Mouse (Mus musculus): ENCODE data around the gene Lztr1.
"Not testable (repeated sequence)": the region's sequence is repeated elsewhere in the genome, so short reads cannot be mapped to it uniquely, and the experiment has no call there.

The Lztr1 gene

DNA sequence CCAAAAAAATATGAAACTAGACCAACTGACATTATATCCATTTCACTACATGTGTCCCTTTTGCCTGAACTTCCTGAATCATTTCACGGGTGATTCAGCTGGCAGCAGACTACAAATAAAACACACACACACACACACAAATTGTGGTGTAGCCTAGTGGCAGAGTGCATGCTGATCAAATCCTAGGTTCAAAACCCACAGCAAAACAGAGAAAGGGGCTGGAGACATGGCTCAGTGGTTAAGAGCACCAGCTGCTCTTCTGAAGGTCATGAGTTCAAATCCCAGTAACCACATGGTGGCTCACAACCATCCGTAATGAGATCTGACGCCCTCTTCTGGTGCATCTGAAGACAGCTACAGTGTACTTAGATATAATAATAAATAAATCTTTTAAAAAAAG is 457 bp upstream of the Lztr1 start:
- DNase-seq: not testable (repeated sequence)

- no peak for DNase-seq
Measured at GRCm38 (mm10) chr16:17509240-17509597, 731 bp downstream of the Lztr1 start.

- no peak for DNase-seq
Measured at GRCm38 (mm10) chr16:17510143-17510542, 1.7 kb downstream of the Lztr1 start.

DNA sequence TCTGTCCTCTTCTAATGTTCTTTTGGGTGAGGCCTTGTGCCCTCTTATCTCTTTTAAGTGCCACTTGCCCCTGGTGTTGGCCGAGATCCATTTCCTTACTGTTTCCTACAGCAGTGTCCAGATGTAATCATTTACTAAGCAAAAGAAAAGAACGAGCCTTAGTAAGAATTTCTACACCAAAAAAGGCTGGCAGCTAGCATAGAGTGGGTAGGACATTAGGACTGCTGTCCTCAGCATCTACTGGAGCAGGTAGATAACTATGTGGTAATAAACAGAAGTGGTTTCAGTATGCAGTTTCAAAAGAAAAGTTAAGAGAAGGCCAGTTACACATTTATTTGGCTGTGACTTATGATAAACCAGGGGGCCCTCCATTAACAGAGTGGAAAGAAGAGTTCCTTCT is 2.2 kb downstream of the Lztr1 start:
- no peak for DNase-seq

GRCm38 (mm10) chr16:17511431-17511830 is 2.9 kb downstream of the Lztr1 start:
- DNase-seq: no peak

DNA sequence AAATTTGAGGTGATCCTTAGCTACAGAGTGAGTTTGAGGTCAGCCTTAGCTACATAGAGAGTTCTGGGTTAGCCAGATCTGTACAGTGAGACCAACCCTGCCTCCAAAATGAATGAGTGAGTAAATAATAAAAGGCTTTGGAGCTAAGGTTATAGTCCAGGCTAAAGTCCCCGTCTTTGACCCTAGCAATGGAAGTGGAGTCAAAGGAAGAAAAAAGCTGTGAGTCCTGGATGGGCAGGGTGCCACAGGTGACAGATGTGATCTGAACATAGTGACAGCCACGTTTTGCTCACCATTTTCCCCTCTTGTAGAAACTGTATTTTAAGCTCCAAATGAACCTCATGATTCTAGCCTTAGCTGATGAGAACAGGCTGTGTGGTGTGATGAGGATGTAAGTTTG is 10.4 kb downstream of the Lztr1 start:
- no peak for DNase-seq

DNA sequence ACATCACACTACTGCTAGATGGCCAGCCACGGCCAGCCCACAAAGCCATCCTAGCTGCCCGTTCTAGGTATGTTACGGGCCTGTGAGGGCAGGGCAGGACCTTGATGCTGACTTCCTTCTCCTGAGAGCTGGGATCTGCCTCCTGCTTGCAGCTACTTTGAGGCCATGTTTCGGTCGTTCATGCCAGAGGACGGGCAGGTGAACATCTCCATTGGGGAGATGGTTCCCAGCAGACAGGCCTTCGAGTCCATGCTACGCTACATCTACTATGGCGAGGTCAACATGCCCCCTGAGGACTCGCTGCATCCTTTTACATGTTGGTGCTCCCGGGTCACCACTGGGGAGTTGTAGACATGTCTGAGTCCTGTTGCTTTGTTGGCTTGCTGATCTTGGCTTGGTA is 15.7 kb downstream of the Lztr1 start:
- no peak for DNase-seq

DNA sequence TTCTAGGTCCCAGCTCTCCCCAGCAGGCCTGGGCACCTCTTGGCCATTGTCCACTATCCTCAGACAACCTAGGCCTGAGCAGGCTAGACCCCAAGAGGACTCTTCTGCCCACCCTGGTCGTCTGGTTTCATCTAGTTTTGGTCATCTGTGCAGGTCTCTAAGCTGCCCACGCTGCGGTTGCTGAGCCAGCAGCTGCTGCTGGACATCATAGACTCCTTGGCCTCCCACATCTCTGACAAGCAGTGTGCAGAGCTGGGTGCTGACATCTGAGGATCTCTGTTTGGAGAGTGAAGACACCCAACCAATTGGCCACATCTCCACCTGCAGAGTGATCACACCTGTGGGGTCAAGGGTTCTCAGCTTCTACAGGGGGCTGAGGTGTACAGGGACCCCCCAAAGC is 17.0 kb downstream of the Lztr1 start:
- DNase-seq: no peak

GRCm38 (mm10) chr16:17526223-17526622 is 17.7 kb downstream of the Lztr1 start:
- DNase-seq: peak in 1 of 2 experiments; percentile 47

- DNase-seq: no peak
Measured at GRCm38 (mm10) chr16:17527606-17528005, 19.1 kb downstream of the Lztr1 start.

DNA sequence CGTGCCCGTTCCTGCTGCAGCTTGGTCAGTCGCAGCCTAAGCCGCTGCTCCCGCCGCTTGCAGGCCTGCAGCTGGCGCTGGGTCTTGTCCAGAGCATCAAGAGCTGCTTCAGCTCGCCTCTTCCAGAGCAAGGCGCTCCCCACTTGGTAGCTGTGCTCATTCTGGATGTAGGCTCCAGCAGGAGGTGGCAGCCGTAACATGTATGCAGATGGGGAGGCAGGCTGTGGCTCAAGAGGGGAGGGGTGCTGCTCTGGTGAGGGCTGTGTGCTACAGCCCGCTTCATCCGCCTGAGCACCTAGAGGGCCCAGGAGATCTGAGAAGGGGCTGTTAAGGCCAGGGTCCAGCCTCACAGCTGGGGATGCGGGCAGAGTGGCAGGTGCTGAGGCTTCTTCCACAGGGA is 19.8 kb downstream of the Lztr1 start:
- no peak for DNase-seq

DNA sequence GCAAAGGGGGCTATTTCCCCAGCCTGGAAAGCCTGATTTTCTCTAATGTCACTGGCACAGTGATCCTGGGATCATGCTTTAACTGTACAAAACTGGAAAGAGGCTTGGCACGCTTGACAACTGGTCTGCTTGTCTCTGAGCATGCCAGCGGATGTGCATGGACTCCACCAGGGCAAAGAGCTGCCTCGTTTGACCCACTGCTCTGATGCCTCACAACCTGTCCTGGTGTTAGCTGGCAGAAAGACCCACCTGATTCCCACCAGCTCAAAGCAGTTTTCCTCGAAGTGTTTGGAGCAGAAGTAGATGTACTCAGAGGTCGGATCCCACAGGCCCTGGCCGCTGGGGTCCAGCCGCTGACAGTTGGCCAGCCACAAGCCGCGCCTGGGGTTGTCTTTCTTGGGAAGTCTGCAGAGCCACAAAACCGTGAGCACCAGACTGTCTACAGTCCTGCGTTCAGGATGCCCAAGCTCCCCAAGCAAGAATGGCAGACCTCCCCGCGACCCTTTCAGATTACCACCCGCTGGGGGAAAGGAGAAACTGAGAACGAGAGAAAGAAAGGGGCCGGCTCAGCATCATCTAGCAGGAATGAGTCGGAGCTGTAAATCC is 21.6 kb downstream of the Lztr1 start:
- DNase-seq: peak; percentile 37 to 55

GRCm38 (mm10) chr16:17530640-17531288 is 22.3 kb downstream of the Lztr1 start, which contains the start of gene Thap7:
TSS of gene Thap7 (minus strand) at chr16:17531136.
- DNase-seq: peak; percentile 97 to 99

DNA sequence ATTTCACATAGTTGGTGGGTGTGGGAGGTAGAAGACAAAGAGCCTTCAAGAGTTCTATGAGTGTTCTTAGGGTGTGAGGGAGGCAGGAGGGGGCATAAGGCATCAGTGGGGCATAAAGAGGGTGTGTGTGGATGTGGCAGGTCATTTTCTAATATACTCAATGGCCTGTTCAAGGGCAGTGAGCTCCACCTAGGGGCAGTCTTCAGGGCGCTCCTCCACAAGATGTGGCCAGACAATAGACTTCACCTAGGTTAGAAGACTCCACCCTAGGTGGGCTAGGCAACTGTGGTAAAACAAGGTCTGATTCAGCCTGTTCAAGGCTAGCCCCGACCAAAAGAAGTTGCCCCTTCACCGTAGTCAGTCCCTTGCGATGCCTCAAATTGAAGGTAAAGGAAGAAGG is 23.8 kb downstream of the Lztr1 start:
- peak; percentile 49 to 65 for DNase-seq

GRCm38 (mm10) chr16:17532676-17533329 is 24.3 kb downstream of the Lztr1 start:
- no peak for DNase-seq

- DNase-seq: no peak
Measured at GRCm38 (mm10) chr16:17536584-17536983, 28.1 kb downstream of the Lztr1 start.

- DNase-seq: no peak
Measured at GRCm38 (mm10) chr16:17542632-17543031, 34.1 kb downstream of the Lztr1 start.

DNA sequence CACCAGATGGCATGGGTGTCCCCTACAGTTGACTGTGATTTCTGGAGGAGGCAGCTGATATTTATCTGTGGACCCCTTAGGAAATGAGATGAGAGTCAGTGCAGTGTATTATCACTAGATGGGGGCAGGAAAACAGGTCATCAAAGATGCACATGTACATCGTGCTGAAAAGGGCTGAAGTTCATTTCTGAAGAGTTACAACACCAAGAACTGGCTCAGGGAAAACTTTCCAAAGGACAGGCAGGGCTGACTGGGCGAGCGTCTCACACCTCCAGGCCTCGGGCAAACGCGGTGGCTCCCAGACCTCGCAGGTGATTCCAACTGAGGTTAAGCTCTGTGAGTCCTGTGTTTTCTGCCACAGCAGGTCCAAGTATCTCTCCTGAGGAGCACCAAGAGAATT is 44.3 kb downstream of the Lztr1 start:
- no peak for DNase-seq

DNA sequence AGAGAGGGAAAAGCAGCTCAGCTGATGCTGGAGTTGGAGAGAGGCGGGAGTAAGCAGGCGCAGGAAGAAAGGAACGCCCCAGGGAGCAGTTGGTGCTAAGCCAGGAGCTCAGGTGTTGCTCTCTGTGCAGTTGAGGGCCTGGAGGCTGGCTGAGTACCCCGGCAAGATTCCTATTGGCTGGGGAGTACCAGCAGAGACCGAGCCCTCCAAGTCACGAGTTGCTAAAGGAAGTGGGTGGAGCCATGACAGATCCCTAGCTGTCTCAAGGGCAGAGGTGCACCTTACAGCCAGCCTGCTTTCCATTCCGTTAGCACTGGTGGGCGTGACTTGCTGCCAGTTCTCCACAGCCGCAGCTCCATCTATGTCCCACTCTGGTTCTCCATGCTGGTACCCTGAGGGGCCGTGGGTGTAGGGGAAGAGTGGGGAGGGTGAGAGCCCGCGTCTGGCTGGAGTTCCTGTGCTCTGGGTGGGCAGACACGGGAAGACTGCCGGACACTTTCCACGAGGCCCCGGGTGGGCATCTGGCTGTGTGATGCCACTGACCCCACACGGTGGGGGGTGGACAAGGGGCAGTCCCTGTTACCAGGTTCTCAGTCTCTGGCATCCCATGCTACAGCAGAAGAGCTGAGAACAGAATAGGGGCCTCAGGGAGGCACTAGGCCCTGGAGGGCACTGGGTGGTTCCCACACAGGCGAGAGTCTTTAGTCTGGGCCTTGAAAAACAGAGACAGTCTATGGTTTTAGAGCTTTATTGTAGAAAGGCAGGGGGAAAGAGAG is 45.6 kb downstream of the Lztr1 start:
- peak; percentile 57 to 75 for DNase-seq

GRCm38 (mm10) chr16:17554702-17555101 is 46.2 kb downstream of the Lztr1 start:
- not testable (repeated sequence) for DNase-seq

DNA sequence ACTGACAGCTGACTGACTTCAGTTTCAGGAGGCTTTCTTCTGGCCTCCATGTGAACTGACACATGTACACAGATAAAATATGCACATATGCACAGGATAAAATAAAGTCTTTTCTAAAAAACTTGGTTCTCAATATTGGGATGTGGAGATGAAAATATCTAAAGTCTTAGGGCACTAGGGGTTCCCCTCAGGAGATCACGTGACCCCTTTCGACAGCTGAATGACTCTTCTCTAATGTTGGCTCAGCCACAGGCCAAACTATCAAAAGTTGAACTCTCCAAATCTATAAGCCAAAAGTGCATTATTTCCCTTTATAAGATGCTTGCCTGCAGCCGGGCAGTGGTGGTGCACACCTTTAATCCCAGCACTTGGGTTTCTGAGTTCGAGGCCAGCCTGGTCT is 47.7 kb downstream of the Lztr1 start:
- no peak for DNase-seq

GRCm38 (mm10) chr16:17556907-17557306 is 48.4 kb downstream of the Lztr1 start:
- no peak for DNase-seq

DNA sequence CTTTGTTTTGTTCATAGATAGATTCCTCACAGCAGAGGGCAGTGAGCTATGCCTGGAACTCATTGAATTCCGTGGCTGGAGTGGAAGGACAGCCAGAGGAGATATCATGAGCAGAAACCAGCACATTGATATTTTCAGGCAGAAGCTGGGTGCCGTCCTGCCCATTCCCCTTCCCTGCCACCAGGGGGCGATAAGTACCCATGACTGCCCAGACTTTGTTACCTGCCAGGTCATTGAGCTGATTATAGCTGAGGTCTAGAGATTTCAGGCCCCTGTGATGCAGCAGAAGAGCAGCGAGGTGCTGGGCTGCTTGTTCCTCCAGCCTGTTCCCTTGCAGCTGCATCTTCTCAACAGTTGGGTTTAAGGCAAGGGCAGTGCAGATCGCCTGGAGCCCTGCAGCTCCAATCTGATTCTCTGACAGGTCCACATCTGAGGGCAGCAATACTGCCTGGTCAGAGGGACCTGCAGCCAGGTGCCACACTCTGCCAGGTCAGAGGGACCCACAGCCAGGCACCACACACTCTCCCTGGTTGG is 49.5 kb downstream of the Lztr1 start:
- DNase-seq: peak; percentile 73 to 78

Measured in kidney, postnatal 4 days (tissue).